Comparison of ENCODE assay signal across 9 mouse cellular contexts in genomic region chr4:141137740-141138139, GRCm38 (mm10). TPM values are rescaled to one million over a fixed set of nuclear protein-coding genes. Genes with fewer than 3 reads are reported as not detected.
DNase-seq lines count a peak whose midpoint lies in the region; ATAC-seq and TF ChIP-seq lines count a peak whose summit lies in the region.
"Not testable (repeated sequence)": the region's sequence is repeated elsewhere in the genome, so short reads cannot be mapped to it uniquely, and the experiment has no call there.
"Had no signal": no experiment of that assay in that cellular context is flagged by ENCODE, and none has a peak within 500 bp of the region (broad histone marks: within the 10 kb centered on the region; RNA-seq: fewer than 3 reads in every experiment).

No protein-coding gene starts in this region.

- H3K9ac ChIP-seq in forebrain, embryonic 12.5 days, result peak overlapping the region; percentile 25; the same call in 1 of the 2 replicates
- H3K9ac ChIP-seq in heart, embryonic 16.5 days (ENCODE audit: low read length); limb, embryonic 12.5 days (replicated peaks); liver, postnatal 0 days (replicated peaks); midbrain, embryonic 16.5 days (ENCODE audit: low read depth, low read length); stomach, postnatal 0 days (ENCODE audit: low read length): not testable (repeated sequence)
- peak overlapping the region; percentile 28; the same call in 1 of the 2 replicates for H3K9ac ChIP-seq in intestine, embryonic 15.5 days

- not testable (repeated sequence) for H3K36me3 ChIP-seq in forebrain, embryonic 12.5 days (replicated peaks); heart, embryonic 16.5 days (ENCODE audit: control insufficient read depth, insufficient read depth); intestine, embryonic 15.5 days; liver, postnatal 0 days (replicated peaks; ENCODE audit: insufficient read depth, low read length); midbrain, embryonic 16.5 days (ENCODE audit: control insufficient read depth, insufficient read depth, low read length); stomach, postnatal 0 days (ENCODE audit: control insufficient read depth, insufficient read depth, low read length)
- H3K36me3 ChIP-seq in limb, embryonic 12.5 days, result peaks cover 13% of the 10 kb centered on the region

- peak overlapping the region; percentile 93 for H3K27ac ChIP-seq in bone marrow macrophage, adult 2 months (ENCODE audit: insufficient read depth, low read depth, low read length)
- H3K27ac ChIP-seq in forebrain, embryonic 12.5 days; heart, embryonic 16.5 days (ENCODE audit: low read length); intestine, embryonic 15.5 days; limb, embryonic 12.5 days; liver, postnatal 0 days (ENCODE audit: low read depth); midbrain, embryonic 16.5 days (ENCODE audit: low read length); stomach, postnatal 0 days (replicated peaks): not testable (repeated sequence)

- not testable (repeated sequence) for TF ChIP-seq POLR2A in bone marrow macrophage, adult 2 months (IDR thresholded peaks at IDR 0.05; ENCODE audit: borderline replicate concordance, low read depth, low read length)

- not testable (repeated sequence) for TF ChIP-seq EP300 in liver, postnatal 0 days (IDR thresholded peaks at IDR 0.05; ENCODE audit: low read depth); stomach, postnatal 0 days (optimal IDR thresholded peaks at IDR 0.05)

- H3K4me1 ChIP-seq in bone marrow macrophage, adult 2 months (ENCODE audit: control insufficient read depth, insufficient read depth, low read length), result peaks cover 39% of the 10 kb centered on the region
- H3K4me1 ChIP-seq in forebrain, embryonic 12.5 days, result peaks cover 51% of the 10 kb centered on the region
- peaks cover 48% of the 10 kb centered on the region for H3K4me1 ChIP-seq in heart, embryonic 16.5 days (ENCODE audit: control insufficient read depth, insufficient read depth, low read length)
- peaks cover 50% of the 10 kb centered on the region for H3K4me1 ChIP-seq in intestine, embryonic 15.5 days (replicated peaks)
- H3K4me1 ChIP-seq in limb, embryonic 12.5 days (replicated peaks), result peaks cover 48% of the 10 kb centered on the region
- peaks cover 38% of the 10 kb centered on the region for H3K4me1 ChIP-seq in liver, postnatal 0 days (ENCODE audit: insufficient read depth)
- peaks cover 40% of the 10 kb centered on the region for H3K4me1 ChIP-seq in midbrain, embryonic 16.5 days (ENCODE audit: control insufficient read depth, insufficient read depth, low read length)
- H3K4me1 ChIP-seq in stomach, postnatal 0 days (replicated peaks; ENCODE audit: control insufficient read depth, insufficient read depth), result peaks cover 12% of the 10 kb centered on the region

- ATAC-seq in forebrain, embryonic 12.5 days (ENCODE audit: low FRiP score); heart, embryonic 16.5 days (replicated peaks; ENCODE audit: extremely low read depth, insufficient read depth, low FRiP score); intestine, embryonic 15.5 days; limb, embryonic 12.5 days (ENCODE audit: insufficient number of reproducible peaks, insufficient read depth, low FRiP score, low TSS enrichment, low read depth); liver, postnatal 0 days; midbrain, embryonic 16.5 days; stomach, postnatal 0 days (ENCODE audit: low FRiP score, low TSS enrichment): not testable (repeated sequence)

- not testable (repeated sequence) for TF ChIP-seq CTCF in bone marrow macrophage, adult 2 months (IDR thresholded peaks at IDR 0.05; ENCODE audit: low read depth, low read length)
- peak; percentile 35 for TF ChIP-seq CTCF in liver, postnatal 0 days (IDR thresholded peaks at IDR 0.05; ENCODE audit: low read depth)
- peak; percentile 40 for TF ChIP-seq CTCF in stomach, postnatal 0 days (IDR thresholded peaks at IDR 0.05; ENCODE audit: low read depth)

- not testable (repeated sequence) for H3K4me2 ChIP-seq in forebrain, embryonic 12.5 days
- H3K4me2 ChIP-seq in heart, embryonic 16.5 days (ENCODE audit: low read depth, low read length), result peak overlapping the region; percentile 88; the same call in 1 of the 2 replicates
- H3K4me2 ChIP-seq in intestine, embryonic 15.5 days (replicated peaks), result peak overlapping the region; percentile 81
- H3K4me2 ChIP-seq in limb, embryonic 12.5 days, result peak overlapping the region; percentile 96
- peak overlapping the region; percentile 88; the same call in 1 of the 2 replicates for H3K4me2 ChIP-seq in liver, postnatal 0 days (ENCODE audit: low read depth, low read length)
- peak overlapping the region; percentile 18; the same call in 1 of the 2 replicates for H3K4me2 ChIP-seq in midbrain, embryonic 16.5 days (ENCODE audit: low read length)
- H3K4me2 ChIP-seq in stomach, postnatal 0 days (replicated peaks; ENCODE audit: low read depth), result peak overlapping the region; percentile 83

- H3K27me3 ChIP-seq in forebrain, embryonic 12.5 days; heart, embryonic 16.5 days (ENCODE audit: control insufficient read depth, insufficient read depth, low read length); intestine, embryonic 15.5 days (replicated peaks); limb, embryonic 12.5 days; liver, postnatal 0 days (ENCODE audit: insufficient read depth, low read length); midbrain, embryonic 16.5 days (ENCODE audit: control insufficient read depth, insufficient read depth, low read depth, low read length); stomach, postnatal 0 days (ENCODE audit: control insufficient read depth, insufficient read depth, low read length): not testable (repeated sequence)

- not testable (repeated sequence) for DNase-seq in liver, postnatal 0 days; stomach, postnatal 0 days (ENCODE audit: low spot score)

- peak overlapping the region; percentile 95 for H3K4me3 ChIP-seq in bone marrow macrophage, adult 2 months (ENCODE audit: insufficient read depth, low read length)
- not testable (repeated sequence) for H3K4me3 ChIP-seq in forebrain, embryonic 12.5 days (replicated peaks); limb, embryonic 12.5 days (replicated peaks); liver, postnatal 0 days (ENCODE audit: low read depth, low read length); midbrain, embryonic 16.5 days (ENCODE audit: low read depth, low read length); stomach, postnatal 0 days (ENCODE audit: low read depth, low read length)
- peak overlapping the region; percentile 69; the same call in 1 of the 2 replicates for H3K4me3 ChIP-seq in heart, embryonic 16.5 days (ENCODE audit: low read length)
- peak overlapping the region; percentile 92; the same call in 1 of the 2 replicates for H3K4me3 ChIP-seq in intestine, embryonic 15.5 days (replicated peaks)

- 74% methylated on average over 3 of the region's 3 CpGs for WGBS in forebrain, embryonic 12.5 days
- WGBS in heart, embryonic 16.5 days, result 54% methylated on average over 3 of the region's 3 CpGs
- 50% methylated on average over 3 of the region's 3 CpGs for WGBS in intestine, embryonic 15.5 days
- WGBS in limb, embryonic 12.5 days, result 77% methylated on average over 3 of the region's 3 CpGs
- 28% methylated on average over 1 of the region's 3 CpGs for WGBS in liver, postnatal 0 days (ENCODE audit: insufficient replicate concordance)
- 90% methylated on average over 1 of the region's 3 CpGs for WGBS in midbrain, embryonic 16.5 days
- whole genome bisulfite sequencing in stomach, postnatal 0 days, result 42% methylated on average over 1 of the region's 3 CpGs

- not testable (repeated sequence) for H3K9me3 ChIP-seq in forebrain, embryonic 12.5 days; heart, embryonic 16.5 days (replicated peaks; ENCODE audit: control insufficient read depth, low read length); intestine, embryonic 15.5 days; limb, embryonic 12.5 days; liver, postnatal 0 days (ENCODE audit: low read length); midbrain, embryonic 16.5 days (replicated peaks; ENCODE audit: control insufficient read depth, low read length, poor library complexity, severe bottlenecking); stomach, postnatal 0 days (ENCODE audit: control insufficient read depth, low read length)

RNA-seq across cellular contexts. Expression of gene Szrd1, which starts 1.8 kb away (rescaled TPM):
- 105 and 129 TPM in 2 replicates for polyA plus RNA-seq in bone marrow macrophage, adult 2 months (2012; ENCODE audit: insufficient read depth, insufficient read length, missing spikeins)
- 32.2 and 36.4 TPM in 2 replicates for polyA plus RNA-seq in forebrain, embryonic 12.5 days (2016; fragmentation: Nextera tagmentation; extraction: Ambion mirVana)
- 29.5 and 33.9 TPM in 2 replicates for polyA plus RNA-seq in heart, embryonic 16.5 days (2015; fragmentation: Nextera tagmentation; extraction: Ambion mirVana)
- 42.7 and 44.3 TPM in 2 replicates for polyA plus RNA-seq in intestine, embryonic 15.5 days (2015; fragmentation: Nextera tagmentation; extraction: Ambion mirVana)
- 34.2 and 34.5 TPM in 2 replicates for polyA plus RNA-seq in limb, embryonic 12.5 days (2016; fragmentation: Nextera tagmentation; extraction: Ambion mirVana)
- 16.8 and 17.7 TPM in 2 replicates for polyA plus RNA-seq in liver, postnatal 0 days (2015; fragmentation: Nextera tagmentation; extraction: Ambion mirVana)
- polyA plus RNA-seq in midbrain, embryonic 16.5 days (2015; fragmentation: Nextera tagmentation; extraction: Ambion mirVana), result 24.5 and 25.1 TPM in 2 replicates
- 28.6 and 29.6 TPM in 2 replicates for polyA plus RNA-seq in stomach, postnatal 0 days (2015; fragmentation: Nextera tagmentation; extraction: Ambion mirVana)

RNA-seq across cellular contexts. Expression of gene Fbxo42, which starts 10.0 kb away (rescaled TPM):
- polyA plus RNA-seq in bone marrow macrophage, adult 2 months (2012; ENCODE audit: insufficient read depth, insufficient read length, missing spikeins), result 22.0 and 28.2 TPM in 2 replicates
- 24.7 and 26.9 TPM in 2 replicates for polyA plus RNA-seq in forebrain, embryonic 12.5 days (2016; fragmentation: Nextera tagmentation; extraction: Ambion mirVana)
- polyA plus RNA-seq in heart, embryonic 16.5 days (2015; fragmentation: Nextera tagmentation; extraction: Ambion mirVana), result 12.8 and 14.5 TPM in 2 replicates
- polyA plus RNA-seq in intestine, embryonic 15.5 days (2015; fragmentation: Nextera tagmentation; extraction: Ambion mirVana), result 17.4 and 18.7 TPM in 2 replicates
- polyA plus RNA-seq in limb, embryonic 12.5 days (2016; fragmentation: Nextera tagmentation; extraction: Ambion mirVana), result 31.2 and 32.0 TPM in 2 replicates
- 11.2 and 11.7 TPM in 2 replicates for polyA plus RNA-seq in liver, postnatal 0 days (2015; fragmentation: Nextera tagmentation; extraction: Ambion mirVana)
- 25.5 TPM in 2 replicates for polyA plus RNA-seq in midbrain, embryonic 16.5 days (2015; fragmentation: Nextera tagmentation; extraction: Ambion mirVana)
- 9.8 and 11.5 TPM in 2 replicates for polyA plus RNA-seq in stomach, postnatal 0 days (2015; fragmentation: Nextera tagmentation; extraction: Ambion mirVana)

RNA-seq across cellular contexts. Expression of gene Spata21, which starts 49.6 kb away (rescaled TPM):
- not detected in 2 replicates for polyA plus RNA-seq in bone marrow macrophage, adult 2 months (2012; ENCODE audit: insufficient read depth, insufficient read length, missing spikeins)
- polyA plus RNA-seq in forebrain, embryonic 12.5 days (2016; fragmentation: Nextera tagmentation; extraction: Ambion mirVana), result 0.26 TPM in 1 of 2 replicates, not detected in the other
- polyA plus RNA-seq in heart, embryonic 16.5 days (2015; fragmentation: Nextera tagmentation; extraction: Ambion mirVana), result 0.08 TPM in 1 of 2 replicates, not detected in the other
- polyA plus RNA-seq in intestine, embryonic 15.5 days (2015; fragmentation: Nextera tagmentation; extraction: Ambion mirVana), result not detected in 2 replicates
- 0.28 TPM in 1 of 2 replicates, not detected in the other for polyA plus RNA-seq in limb, embryonic 12.5 days (2016; fragmentation: Nextera tagmentation; extraction: Ambion mirVana)
- not detected in 2 replicates for polyA plus RNA-seq in liver, postnatal 0 days (2015; fragmentation: Nextera tagmentation; extraction: Ambion mirVana)
- 0.39 TPM in 1 of 2 replicates, not detected in the other for polyA plus RNA-seq in midbrain, embryonic 16.5 days (2015; fragmentation: Nextera tagmentation; extraction: Ambion mirVana)
- polyA plus RNA-seq in stomach, postnatal 0 days (2015; fragmentation: Nextera tagmentation; extraction: Ambion mirVana), result 0.05 and 0.11 TPM in 2 replicates
- polyA plus RNA-seq: forebrain, embryonic 11.5 days had no signal

RNA-seq across cellular contexts. Expression of gene Necap2, which starts 59.6 kb away (rescaled TPM):
- 170 and 172 TPM in 2 replicates for polyA plus RNA-seq in bone marrow macrophage, adult 2 months (2012; ENCODE audit: insufficient read depth, insufficient read length, missing spikeins)
- 52.7 and 56.8 TPM in 2 replicates for polyA plus RNA-seq in forebrain, embryonic 12.5 days (2016; fragmentation: Nextera tagmentation; extraction: Ambion mirVana)
- polyA plus RNA-seq in heart, embryonic 16.5 days (2015; fragmentation: Nextera tagmentation; extraction: Ambion mirVana), result 49.8 and 50.1 TPM in 2 replicates
- 66.6 and 70.2 TPM in 2 replicates for polyA plus RNA-seq in intestine, embryonic 15.5 days (2015; fragmentation: Nextera tagmentation; extraction: Ambion mirVana)
- polyA plus RNA-seq in limb, embryonic 12.5 days (2016; fragmentation: Nextera tagmentation; extraction: Ambion mirVana), result 87.1 and 87.7 TPM in 2 replicates
- polyA plus RNA-seq in liver, postnatal 0 days (2015; fragmentation: Nextera tagmentation; extraction: Ambion mirVana), result 47.1 and 53.0 TPM in 2 replicates
- polyA plus RNA-seq in midbrain, embryonic 16.5 days (2015; fragmentation: Nextera tagmentation; extraction: Ambion mirVana), result 52.5 and 55.9 TPM in 2 replicates
- 77.7 and 81.1 TPM in 2 replicates for polyA plus RNA-seq in stomach, postnatal 0 days (2015; fragmentation: Nextera tagmentation; extraction: Ambion mirVana)
